Mouse (Mus musculus): ENCODE results near the gene Rabgap1l. TPM values are rescaled to one million over a fixed set of nuclear protein-coding genes. Genes with fewer than 3 reads are reported as not detected.

Rabgap1l gene
- polyA plus RNA-seq, 1 experiment from 2014 or later: 27.0 TPM

DNA sequence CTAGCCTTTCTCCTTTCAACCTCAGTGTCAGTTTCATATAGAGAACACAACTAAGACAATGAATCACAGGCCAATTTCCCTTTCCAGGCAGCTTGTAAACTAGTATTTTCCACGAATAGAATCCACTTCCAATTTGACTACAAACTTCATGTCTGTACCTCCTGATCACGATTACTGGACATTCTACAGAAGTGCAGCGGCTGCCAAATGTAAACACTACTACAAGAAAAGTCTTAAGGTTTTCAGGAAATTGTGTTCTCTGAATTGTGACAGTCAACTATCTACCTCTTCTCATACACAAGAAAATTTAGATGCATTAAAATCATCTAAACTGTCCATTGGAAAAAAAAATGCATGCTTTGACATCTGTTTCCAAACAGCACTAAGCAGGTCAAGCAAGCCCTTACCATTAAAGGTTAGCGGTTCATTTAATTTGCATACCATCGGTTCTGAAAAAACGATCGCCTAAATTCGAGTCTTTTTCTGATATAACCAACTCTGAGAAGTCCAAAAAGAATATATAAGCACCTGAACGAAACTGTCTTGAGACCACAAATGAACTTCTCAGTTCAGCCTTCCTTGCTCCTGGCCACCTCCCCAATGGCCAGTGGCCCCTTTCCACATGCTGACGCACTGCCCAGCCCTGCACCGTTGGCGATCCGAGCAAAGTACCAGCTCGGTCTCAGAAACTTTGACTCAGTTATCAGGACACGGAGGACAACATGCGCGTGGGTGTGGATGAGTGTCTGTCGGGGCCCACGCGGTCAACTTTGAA lies 1.4 kb downstream of the Rabgap1l start:
- H3K27ac ChIP-seq (ENCODE audit: low read length): no peak overlapping the region
- WGBS: 4% methylated on average over 20 of the region's 20 CpGs
- H3K27me3 ChIP-seq (ENCODE audit: control insufficient read depth, insufficient read depth, low read length): no peaks in the 10 kb centered on the region
- H3K4me3 ChIP-seq (replicated peaks; ENCODE audit: low read length): peak overlapping the region; percentile 92
- peak overlapping the region; percentile 80 for H3K4me2 ChIP-seq (ENCODE audit: low read depth, low read length)
- peak overlapping the region; percentile 93 for H3K9ac ChIP-seq (ENCODE audit: low read length)
- peaks cover 3% of the 10 kb centered on the region; the same call in 1 of the 2 replicates for H3K9me3 ChIP-seq (replicated peaks; ENCODE audit: control insufficient read depth, low read length)
- H3K4me1 ChIP-seq (ENCODE audit: control insufficient read depth, insufficient read depth, low read length): 0 out of 2 replicates have a peak, but pooled peaks cover 3% of the 10 kb centered on the region
- peak; percentile 5; the same call in 1 of the 2 replicates for ATAC-seq (ENCODE audit: insufficient read depth, low FRiP score)
- H3K36me3 ChIP-seq (ENCODE audit: control insufficient read depth, insufficient read depth, low read length): no peaks in the 10 kb centered on the region

DNA sequence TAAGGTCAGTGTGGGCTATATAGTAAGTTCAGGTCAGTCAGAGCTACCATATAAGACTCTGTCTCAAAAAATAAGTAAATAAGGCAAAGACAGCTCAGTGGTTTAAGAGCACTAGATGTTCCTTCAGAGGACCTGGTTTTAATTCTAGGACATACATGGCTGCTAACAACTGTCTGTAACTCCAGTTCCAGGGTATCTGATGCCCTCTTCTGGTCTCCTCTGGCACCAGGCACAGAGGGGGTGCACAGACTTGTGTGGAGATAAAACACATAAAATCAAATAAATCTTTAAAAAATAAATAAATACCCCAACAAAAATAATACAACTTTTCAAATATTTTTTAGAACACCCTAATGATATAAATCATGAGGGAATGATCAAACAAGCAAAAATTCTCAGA lies 2.4 kb downstream of the Rabgap1l start:
- Histone ChIP-seq H3K9me3 (replicated peaks; ENCODE audit: control insufficient read depth, low read length) (peaks cover 3% of the 10 kb centered on the region; the same call in 1 of the 2 replicates), H3K27me3 (ENCODE audit: control insufficient read depth, insufficient read depth, low read length) (no peaks in the 10 kb centered on the region), H3K4me2 (ENCODE audit: low read depth, low read length) (no peak overlapping the region), H3K9ac (ENCODE audit: low read length) (no peak overlapping the region), H3K36me3 (ENCODE audit: control insufficient read depth, insufficient read depth, low read length) (no peaks in the 10 kb centered on the region), H3K4me1 (ENCODE audit: control insufficient read depth, insufficient read depth, low read length) (0 out of 2 replicates have a peak, but pooled peaks cover 3% of the 10 kb centered on the region), H3K4me3 (replicated peaks; ENCODE audit: low read length) (no peak overlapping the region), H3K27ac (ENCODE audit: low read length) (no peak overlapping the region)
- ATAC-seq (ENCODE audit: insufficient read depth, low FRiP score): no peak

DNA sequence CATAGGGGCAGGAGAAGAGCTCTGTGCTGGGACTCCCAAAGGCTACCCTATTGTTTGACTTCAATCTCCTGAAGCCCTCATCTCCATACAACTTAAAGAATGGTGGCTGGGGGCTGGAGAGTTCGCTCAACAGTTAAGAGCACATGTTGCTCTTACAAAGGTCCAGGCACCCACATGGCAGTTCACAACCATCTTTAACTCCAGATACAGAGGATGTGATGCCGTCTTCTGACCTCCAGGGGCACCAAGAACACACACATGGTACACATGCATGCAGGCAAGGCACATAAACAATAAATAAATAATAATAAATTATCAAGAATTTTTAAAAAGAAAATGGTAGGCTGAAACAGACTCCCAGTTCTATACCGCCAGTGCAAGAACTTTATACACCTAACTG lies 3.1 kb downstream of the Rabgap1l start:
- 81% methylated on average over 3 of the region's 3 CpGs for WGBS
- 0 out of 2 replicates have a peak, but pooled peaks cover 3% of the 10 kb centered on the region for H3K4me1 ChIP-seq (ENCODE audit: control insufficient read depth, insufficient read depth, low read length)
- no peaks in the 10 kb centered on the region for H3K27me3 ChIP-seq (ENCODE audit: control insufficient read depth, insufficient read depth, low read length)
- H3K9me3 ChIP-seq (replicated peaks; ENCODE audit: control insufficient read depth, low read length): peaks cover 3% of the 10 kb centered on the region; the same call in 1 of the 2 replicates
- H3K4me3 ChIP-seq (replicated peaks; ENCODE audit: low read length): no peak overlapping the region
- no peak overlapping the region for H3K4me2 ChIP-seq (ENCODE audit: low read depth, low read length)
- ATAC-seq (ENCODE audit: insufficient read depth, low FRiP score): no peak
- H3K27ac ChIP-seq (ENCODE audit: low read length): no peak overlapping the region
- H3K9ac ChIP-seq (ENCODE audit: low read length): no peak overlapping the region
- no peaks in the 10 kb centered on the region for H3K36me3 ChIP-seq (ENCODE audit: control insufficient read depth, insufficient read depth, low read length)

DNA sequence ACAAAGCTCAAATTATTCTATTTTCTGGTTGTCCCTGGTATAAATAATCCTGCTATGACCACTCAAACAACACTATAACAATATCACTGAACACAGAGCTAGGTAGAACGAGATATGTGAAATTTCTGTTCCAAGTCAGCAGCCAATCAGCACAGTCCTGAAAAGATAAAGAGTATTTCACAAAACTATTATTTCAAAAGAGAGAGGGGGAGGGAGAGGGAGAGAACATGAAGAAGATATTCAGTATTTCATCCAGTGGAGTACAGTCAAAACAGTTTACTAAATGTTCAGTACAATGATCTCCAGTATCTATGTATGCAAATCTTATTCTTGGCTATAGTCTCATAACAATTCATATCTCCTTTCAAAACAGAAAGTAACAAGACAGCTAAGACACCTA lies 5.1 kb downstream of the Rabgap1l start:
- ATAC-seq (ENCODE audit: insufficient read depth, low FRiP score): no peak
- H3K4me2 ChIP-seq (ENCODE audit: low read depth, low read length): no peak overlapping the region
- H3K4me3 ChIP-seq (replicated peaks; ENCODE audit: low read length): no peak overlapping the region
- H3K4me1 ChIP-seq (ENCODE audit: control insufficient read depth, insufficient read depth, low read length): 0 out of 2 replicates have a peak, but pooled peaks cover 3% of the 10 kb centered on the region
- H3K36me3 ChIP-seq (ENCODE audit: control insufficient read depth, insufficient read depth, low read length): no peaks in the 10 kb centered on the region
- H3K9ac ChIP-seq (ENCODE audit: low read length): no peak overlapping the region
- no peak overlapping the region for H3K27ac ChIP-seq (ENCODE audit: low read length)
- H3K27me3 ChIP-seq (ENCODE audit: control insufficient read depth, insufficient read depth, low read length): no peaks in the 10 kb centered on the region
- 71% methylated on average over 1 of the region's 1 CpGs for WGBS
- peaks cover 3% of the 10 kb centered on the region; the same call in 1 of the 2 replicates for H3K9me3 ChIP-seq (replicated peaks; ENCODE audit: control insufficient read depth, low read length)

DNA sequence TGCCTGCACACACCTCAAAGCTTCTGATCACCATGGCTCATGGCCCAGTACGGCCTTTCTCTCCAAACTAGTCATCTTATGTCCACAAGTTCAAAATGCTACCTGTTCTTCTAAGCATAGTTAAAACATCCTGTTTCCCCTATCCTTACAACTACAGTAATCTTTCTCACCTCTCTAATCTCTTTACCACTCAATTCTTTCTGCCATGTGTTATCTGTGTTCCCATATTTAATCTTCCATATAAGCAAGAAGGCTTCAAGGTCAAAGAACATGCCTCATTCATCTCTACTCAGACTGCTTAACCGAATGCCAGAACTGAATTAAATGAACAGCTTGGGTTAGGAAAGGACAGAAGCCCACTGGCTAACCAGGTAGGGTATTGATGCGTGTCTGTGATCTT lies 5.8 kb downstream of the Rabgap1l start:
- no peak overlapping the region for H3K4me2 ChIP-seq (ENCODE audit: low read depth, low read length)
- no peak for ATAC-seq (ENCODE audit: insufficient read depth, low FRiP score)
- H3K27me3 ChIP-seq (ENCODE audit: control insufficient read depth, insufficient read depth, low read length): no peaks in the 10 kb centered on the region
- H3K4me1 ChIP-seq (ENCODE audit: control insufficient read depth, insufficient read depth, low read length): 0 out of 2 replicates have a peak, but pooled peaks cover 3% of the 10 kb centered on the region
- peaks cover 3% of the 10 kb centered on the region; the same call in 1 of the 2 replicates for H3K9me3 ChIP-seq (replicated peaks; ENCODE audit: control insufficient read depth, low read length)
- 70% methylated on average over 3 of the region's 3 CpGs for WGBS
- no peak overlapping the region for H3K9ac ChIP-seq (ENCODE audit: low read length)
- no peaks in the 10 kb centered on the region for H3K36me3 ChIP-seq (ENCODE audit: control insufficient read depth, insufficient read depth, low read length)
- H3K27ac ChIP-seq (ENCODE audit: low read length): no peak overlapping the region
- H3K4me3 ChIP-seq (replicated peaks; ENCODE audit: low read length): no peak overlapping the region

DNA sequence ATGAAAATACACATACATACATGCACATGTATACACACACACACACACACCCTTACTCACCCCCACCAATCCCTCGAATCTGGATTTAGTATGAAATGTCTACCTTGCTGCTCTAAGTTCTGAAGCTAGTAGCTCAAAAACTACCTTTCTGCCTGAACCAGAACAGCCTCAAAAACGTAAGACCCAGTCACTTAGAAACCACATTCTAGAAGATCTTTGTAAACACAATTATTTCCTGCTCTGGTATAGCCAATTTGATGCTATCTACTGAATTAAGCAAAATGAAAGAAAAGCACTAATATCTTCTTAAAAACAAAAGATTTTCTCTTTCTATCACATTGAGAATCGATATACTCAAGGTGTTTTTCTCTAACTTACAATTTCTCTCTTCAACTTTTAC lies 6.4 kb downstream of the Rabgap1l start:
- Histone ChIP-seq H3K4me1 (ENCODE audit: control insufficient read depth, insufficient read depth, low read length) (0 out of 2 replicates have a peak, but pooled peaks cover under 1% of the 10 kb centered on the region), H3K4me3 (replicated peaks; ENCODE audit: low read length) (no peak overlapping the region), H3K9ac (ENCODE audit: low read length) (no peak overlapping the region), H3K4me2 (ENCODE audit: low read depth, low read length) (no peak overlapping the region), H3K36me3 (ENCODE audit: control insufficient read depth, insufficient read depth, low read length) (no peaks in the 10 kb centered on the region), H3K27ac (ENCODE audit: low read length) (no peak overlapping the region), H3K27me3 (ENCODE audit: control insufficient read depth, insufficient read depth, low read length) (no peaks in the 10 kb centered on the region), H3K9me3 (replicated peaks; ENCODE audit: control insufficient read depth, low read length) (peaks cover 3% of the 10 kb centered on the region; the same call in 1 of the 2 replicates)
- no peak for ATAC-seq (ENCODE audit: insufficient read depth, low FRiP score)
- 76% methylated on average over 3 of the region's 3 CpGs for WGBS

DNA sequence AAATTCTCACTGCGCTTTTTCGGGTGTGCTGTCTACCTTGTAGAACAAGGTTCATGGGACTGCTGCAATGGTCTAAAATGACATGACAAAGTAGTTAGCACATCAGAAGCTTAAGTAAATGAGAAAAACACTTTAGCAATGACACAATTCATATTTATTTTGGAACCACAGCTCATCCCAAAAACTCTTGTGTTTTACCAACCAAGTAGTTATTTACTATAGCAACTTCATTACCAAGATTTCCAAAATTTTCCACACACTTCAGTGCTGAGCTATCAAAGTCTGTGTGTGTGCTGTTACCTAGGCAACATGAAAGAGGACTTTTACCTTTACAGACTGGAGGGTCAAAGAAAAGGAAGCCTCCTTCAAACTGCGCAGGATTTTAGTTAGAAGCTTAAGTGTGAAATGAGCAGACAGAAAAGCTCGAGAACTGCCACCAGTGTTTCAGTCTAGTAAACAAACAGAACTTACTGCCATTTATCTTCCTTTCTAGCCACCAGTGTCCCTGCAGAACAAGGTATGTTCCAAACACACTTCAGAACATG lies 7.3 kb downstream of the Rabgap1l start:
- no peak overlapping the region for H3K27ac ChIP-seq (ENCODE audit: low read length)
- ATAC-seq (ENCODE audit: insufficient read depth, low FRiP score): no peak
- H3K27me3 ChIP-seq (ENCODE audit: control insufficient read depth, insufficient read depth, low read length): no peaks in the 10 kb centered on the region
- 61% methylated on average over 4 of the region's 4 CpGs for WGBS
- H3K4me1 ChIP-seq (ENCODE audit: control insufficient read depth, insufficient read depth, low read length): no peaks in the 10 kb centered on the region
- H3K4me2 ChIP-seq (ENCODE audit: low read depth, low read length): no peak overlapping the region
- H3K36me3 ChIP-seq (ENCODE audit: control insufficient read depth, insufficient read depth, low read length): no peaks in the 10 kb centered on the region
- H3K9ac ChIP-seq (ENCODE audit: low read length): no peak overlapping the region
- H3K9me3 ChIP-seq (replicated peaks; ENCODE audit: control insufficient read depth, low read length): peaks cover 3% of the 10 kb centered on the region; the same call in 1 of the 2 replicates
- H3K4me3 ChIP-seq (replicated peaks; ENCODE audit: low read length): no peak overlapping the region

DNA sequence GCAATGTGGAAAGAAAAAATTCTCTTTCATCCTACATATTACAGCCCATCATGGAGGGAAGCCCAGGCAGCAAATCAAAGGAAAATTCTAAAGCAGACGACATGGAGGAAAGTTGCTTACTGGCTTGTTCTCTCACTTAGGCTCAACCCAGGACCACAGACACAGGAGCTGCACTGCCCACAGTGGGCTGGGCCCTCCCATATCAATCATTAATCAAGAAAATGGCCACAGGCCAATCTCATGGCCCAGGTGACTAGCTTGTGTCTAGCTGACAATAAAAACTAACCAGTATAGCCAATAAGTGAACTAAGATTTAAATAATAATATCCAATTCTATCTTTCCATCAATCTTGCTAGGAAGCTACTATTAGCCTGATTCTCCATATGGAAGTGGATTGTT lies 8.9 kb downstream of the Rabgap1l start:
- 89% methylated on average over 1 of the region's 1 CpGs for WGBS
- Histone ChIP-seq H3K4me1 (ENCODE audit: control insufficient read depth, insufficient read depth, low read length) (no peaks in the 10 kb centered on the region), H3K27me3 (ENCODE audit: control insufficient read depth, insufficient read depth, low read length) (no peaks in the 10 kb centered on the region), H3K36me3 (ENCODE audit: control insufficient read depth, insufficient read depth, low read length) (no peaks in the 10 kb centered on the region), H3K4me2 (ENCODE audit: low read depth, low read length) (no peak overlapping the region), H3K9me3 (replicated peaks; ENCODE audit: control insufficient read depth, low read length) (no peaks in the 10 kb centered on the region), H3K27ac (ENCODE audit: low read length) (no peak overlapping the region), H3K4me3 (replicated peaks; ENCODE audit: low read length) (no peak overlapping the region), H3K9ac (ENCODE audit: low read length) (no peak overlapping the region)
- ATAC-seq (ENCODE audit: insufficient read depth, low FRiP score): no peak

DNA sequence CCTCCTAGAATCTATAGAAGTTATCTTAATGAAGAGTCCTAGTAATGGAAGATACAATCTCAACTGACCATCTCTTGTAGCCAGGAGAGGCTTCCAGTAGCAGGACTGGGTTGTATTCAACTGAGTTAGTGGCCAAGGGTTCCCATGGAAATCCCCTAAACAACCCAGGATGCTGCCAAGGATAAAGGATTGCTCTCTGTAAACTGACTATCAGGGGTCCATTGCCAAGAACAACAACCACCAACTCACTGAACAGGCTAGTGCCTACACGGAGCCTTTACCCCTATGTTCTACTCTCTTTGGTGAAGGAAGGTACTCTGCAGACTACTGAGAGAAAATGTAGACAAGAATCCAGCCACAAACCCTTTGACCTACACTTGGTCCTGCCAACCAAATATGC lies 18.8 kb downstream of the Rabgap1l start:
- 86% methylated on average over 1 of the region's 1 CpGs for WGBS
- H3K27ac ChIP-seq (ENCODE audit: low read length): no peak overlapping the region
- no peak overlapping the region for H3K4me2 ChIP-seq (ENCODE audit: low read depth, low read length)

More for the DNA sequence above, 18.8 kb downstream of the Rabgap1l start:
- Histone ChIP-seq H3K36me3 (ENCODE audit: control insufficient read depth, insufficient read depth, low read length) (no peaks in the 10 kb centered on the region), H3K4me3 (replicated peaks; ENCODE audit: low read length) (no peak overlapping the region), H3K27me3 (ENCODE audit: control insufficient read depth, insufficient read depth, low read length) (no peaks in the 10 kb centered on the region), H3K4me1 (ENCODE audit: control insufficient read depth, insufficient read depth, low read length) (no peaks in the 10 kb centered on the region), H3K9me3 (replicated peaks; ENCODE audit: control insufficient read depth, low read length) (no peaks in the 10 kb centered on the region), H3K9ac (ENCODE audit: low read length) (no peak overlapping the region)
- no peak for ATAC-seq (ENCODE audit: insufficient read depth, low FRiP score)

All from stomach, embryonic 16.5 days (tissue).